Mouse (Mus musculus) neural tube, embryonic 13.5 days (tissue): ENCODE results near the gene Gm12800. TPM values are rescaled to one million over a fixed set of nuclear protein-coding genes. Genes with fewer than 3 reads are reported as not detected.
"Not testable (repeated sequence)": the region's sequence is repeated elsewhere in the genome, so short reads cannot be mapped to it uniquely, and the experiment has no call there.

Experiments used
- ATAC-seq: fragments of 200-750 bp; cut with Nextera tagmentation; 2 replicates; pipeline ENCODE4 v1.8.0; 2017; ENCODE audit warnings: low read depth, mild to moderate bottlenecking, moderate TSS enrichment, moderate library complexity
- H3K27ac ChIP-seq: fragments of 300-500 bp; sonication (generic); replicated peaks from 2 replicates; pipeline ENCODE4 v1.5.1; 2015; ENCODE audit warnings: moderate library complexity, mild to moderate bottlenecking, inconsistent platforms
- H3K27me3 ChIP-seq: fragments of 300-500 bp; sonication (generic); 2 replicates; pipeline ENCODE4 v1.6.1; 2015; ENCODE audit warnings: mild to moderate bottlenecking, inconsistent platforms
- H3K36me3 ChIP-seq: fragments of 300-500 bp; sonication (generic); 2 replicates; pipeline ENCODE4 v1.6.1; 2015; ENCODE audit warnings: mild to moderate bottlenecking, inconsistent platforms
- H3K4me1 ChIP-seq: fragments of 300-500 bp; sonication (generic); replicated peaks from 2 replicates; pipeline ENCODE4 v1.6.1; 2015; ENCODE audit warnings: inconsistent platforms
- H3K4me2 ChIP-seq: fragments of 300-500 bp; sonication (generic); 2 replicates; pipeline ENCODE4 v1.6.1; 2015; ENCODE audit warnings: inconsistent platforms, mild to moderate bottlenecking, moderate library complexity
- H3K4me3 ChIP-seq: fragments of 300-500 bp; sonication (generic); 2 replicates; pipeline ENCODE4 v1.5.1; 2015; ENCODE audit warnings: mild to moderate bottlenecking, inconsistent platforms
- H3K9ac ChIP-seq: fragments of 300-500 bp; sonication (generic); 2 replicates; pipeline ENCODE4 v1.6.1; 2015; ENCODE audit warnings: moderate library complexity, mild to moderate bottlenecking, inconsistent platforms
- H3K9me3 ChIP-seq: fragments of 300-500 bp; sonication (generic); 2 replicates; pipeline ENCODE4 v1.6.1; 2016; ENCODE audit warnings: inconsistent platforms
- WGBS: fragments of 180-500 bp; shearing (Covaris S2); methylation state at CpG from one replicate; pipeline ENCODE4 v1.1.7; 2015; 5-methylcytosine and 5-hydroxymethylcytosine counted together
- polyA plus RNA-seq: library from polyadenylated mRNA; unstranded; fragments of >200 nt; fragmentation: Nextera tagmentation; extraction: Ambion mirVana; gene quantifications from 2 replicates; pipeline ENCODE4 v1.2.1, GENCODE M21; 2015

Gm12800 gene
- polyA plus RNA-seq, result not detected in 2 replicates

DNA sequence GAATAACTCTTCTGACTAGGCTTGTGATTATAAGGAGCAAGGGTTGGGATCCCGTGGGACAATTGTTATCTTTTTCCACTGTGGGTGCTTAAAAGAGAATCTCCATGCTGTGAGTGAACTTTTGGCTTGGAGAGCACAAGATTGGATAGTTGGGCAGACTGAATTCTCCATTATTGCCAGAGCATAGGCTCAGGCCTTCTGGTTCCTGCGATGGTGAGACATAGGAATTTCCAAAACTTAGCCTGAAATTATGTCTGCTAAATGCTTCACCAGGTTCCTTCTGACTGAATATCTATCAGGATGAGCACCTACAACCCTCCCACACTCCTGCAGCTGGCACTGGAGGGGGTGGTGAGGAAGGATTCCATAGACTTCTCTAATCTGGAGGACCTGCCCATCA is at the start of gene Gm12800:
Gene Gm12800, plus strand, starts transcription at position 301 of the 400 bp plus-strand sequence.
- not testable (repeated sequence) for ATAC-seq, H3K27ac ChIP-seq, H3K9ac ChIP-seq, H3K4me3 ChIP-seq, H3K36me3 ChIP-seq, H3K9me3 ChIP-seq, H3K27me3 ChIP-seq, H3K4me2 ChIP-seq, H3K4me1 ChIP-seq
- 95% methylated on average over 2 of the region's 2 CpGs for WGBS

DNA sequence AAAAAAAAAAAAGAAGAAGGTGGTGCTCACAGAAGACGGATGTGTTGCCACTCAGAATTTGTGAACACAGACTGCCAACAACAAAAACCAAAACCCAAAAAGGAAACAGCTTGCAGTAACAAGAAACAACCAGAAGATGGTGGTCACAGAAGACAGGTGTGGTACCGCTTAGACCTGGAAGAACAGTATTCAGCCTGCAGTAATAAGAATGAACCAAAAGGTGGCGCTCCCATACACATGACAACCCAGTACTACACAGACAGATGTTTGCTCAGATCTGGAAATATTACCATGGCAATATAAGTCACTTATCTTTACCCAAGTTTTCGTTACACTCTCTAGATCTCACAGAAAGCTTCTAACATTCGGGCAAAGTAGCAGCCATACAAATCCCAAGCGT is 48.0 kb upstream of the Gm12800 start:
- Histone ChIP-seq H3K36me3 (no peaks in the 10 kb centered on the region), H3K4me2 (no peak overlapping the region), H3K27me3 (no peaks in the 10 kb centered on the region), H3K4me1 (no peaks in the 10 kb centered on the region), H3K9me3 (no peaks in the 10 kb centered on the region), H3K27ac (no peak overlapping the region), H3K4me3 (no peak overlapping the region), H3K9ac (no peak overlapping the region)
- no peak for ATAC-seq
- WGBS, result 52% methylated on average over 6 of the region's 6 CpGs

DNA sequence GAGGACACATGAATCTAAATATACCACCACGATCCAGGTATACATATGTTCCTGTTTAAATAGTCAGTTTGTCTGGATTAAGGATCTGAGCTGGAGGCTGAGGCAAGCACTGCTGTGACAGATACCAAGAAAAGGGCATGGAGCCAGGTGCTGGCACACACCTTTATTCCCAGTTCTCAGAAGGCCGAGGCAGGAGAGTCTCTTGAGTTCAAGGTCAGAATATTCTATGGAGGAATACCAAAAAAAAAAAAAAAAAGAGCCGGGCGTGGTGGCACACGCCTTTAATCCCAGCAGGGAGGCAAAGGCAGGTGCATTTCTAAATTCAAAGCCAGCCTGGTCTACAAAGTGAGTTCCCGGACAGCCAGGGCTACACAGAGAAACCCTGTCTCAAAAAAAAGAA is 46.6 kb upstream of the Gm12800 start:
- no peaks in the 10 kb centered on the region for H3K4me1 ChIP-seq
- H3K4me3 ChIP-seq, result no peak overlapping the region
- no peaks in the 10 kb centered on the region for H3K27me3 ChIP-seq
- H3K27ac ChIP-seq, result no peak overlapping the region
- H3K4me2 ChIP-seq, result no peak overlapping the region
- H3K36me3 ChIP-seq, result no peaks in the 10 kb centered on the region
- H3K9me3 ChIP-seq, result no peaks in the 10 kb centered on the region
- ATAC-seq, result no peak
- no peak overlapping the region for H3K9ac ChIP-seq
- 92% methylated on average over 6 of the region's 6 CpGs for WGBS

DNA sequence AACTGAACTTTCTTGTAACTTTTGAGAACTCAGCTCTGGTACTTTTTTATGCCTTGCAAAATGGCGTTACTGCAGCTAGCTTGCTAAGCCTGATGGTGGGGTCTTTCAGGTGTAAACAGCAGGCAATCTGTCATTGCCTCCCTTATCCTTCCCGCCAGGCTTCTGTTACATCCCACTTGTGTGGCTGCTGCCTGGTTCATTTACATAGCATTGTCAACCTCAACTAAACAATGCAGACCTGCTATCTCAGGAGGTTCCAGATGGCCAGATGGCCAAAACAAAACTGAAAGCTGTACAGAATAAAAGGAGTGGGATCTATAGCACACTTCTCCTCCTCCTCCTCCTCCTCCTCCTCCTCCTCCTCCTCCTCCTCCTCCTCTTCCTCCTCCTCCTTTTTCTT is 36.9 kb upstream of the Gm12800 start:
- 65% methylated on average over 2 of the region's 2 CpGs for WGBS
- not testable (repeated sequence) for H3K4me3 ChIP-seq, H3K9ac ChIP-seq, H3K36me3 ChIP-seq, H3K4me1 ChIP-seq, H3K27ac ChIP-seq, H3K9me3 ChIP-seq, H3K27me3 ChIP-seq, H3K4me2 ChIP-seq, ATAC-seq

DNA sequence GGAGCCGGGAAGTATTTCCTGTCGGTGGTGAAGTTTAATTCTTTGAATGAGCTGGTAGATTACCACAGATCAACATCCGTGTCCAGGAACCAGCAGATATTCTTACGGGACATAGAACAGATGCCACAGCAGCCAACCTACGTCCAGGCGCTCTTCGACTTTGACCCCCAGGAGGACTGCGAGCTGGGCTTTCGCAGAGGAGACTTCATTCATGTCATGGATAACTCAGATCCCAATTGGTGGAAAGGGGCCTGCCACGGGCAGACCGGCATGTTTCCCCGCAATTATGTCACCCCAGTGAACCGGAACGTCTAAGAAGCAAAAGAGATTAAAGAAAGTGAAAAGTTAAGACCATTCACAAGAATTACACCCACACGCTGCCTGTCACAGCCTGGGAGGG is 33.2 kb upstream of the Gm12800 start:
- WGBS, result 93% methylated on average over 15 of the region's 15 CpGs
- H3K27ac ChIP-seq, H3K4me1 ChIP-seq, H3K4me3 ChIP-seq, H3K27me3 ChIP-seq, H3K9ac ChIP-seq, H3K9me3 ChIP-seq, ATAC-seq, H3K4me2 ChIP-seq, H3K36me3 ChIP-seq: not testable (repeated sequence)

DNA sequence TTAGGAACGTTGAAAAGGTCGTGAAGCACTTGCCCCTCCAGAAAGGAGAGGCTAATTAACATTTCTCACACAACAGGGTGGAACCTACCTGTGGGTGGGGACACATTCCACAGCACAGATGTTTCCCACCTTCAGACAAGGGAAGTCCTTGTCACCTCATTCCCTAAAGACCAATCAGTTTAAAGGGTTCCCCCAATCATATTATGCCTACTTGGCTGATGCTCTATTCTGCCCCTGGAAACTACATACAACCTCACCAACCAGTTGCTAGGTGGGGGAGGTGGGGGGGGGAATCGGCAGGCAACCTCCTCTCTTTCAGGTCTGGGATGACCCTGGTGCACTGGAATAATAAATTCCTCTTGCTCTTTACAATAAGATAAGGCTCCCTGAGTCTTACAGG is 25.3 kb upstream of the Gm12800 start:
- WGBS, result 46% methylated on average over 3 of the region's 3 CpGs
- H3K27me3 ChIP-seq, result no peaks in the 10 kb centered on the region
- no peak overlapping the region for H3K4me2 ChIP-seq
- H3K4me1 ChIP-seq, result no peaks in the 10 kb centered on the region
- no peaks in the 10 kb centered on the region for H3K9me3 ChIP-seq
- ATAC-seq, result no peak
- no peaks in the 10 kb centered on the region for H3K36me3 ChIP-seq
- H3K9ac ChIP-seq, result no peak overlapping the region
- no peak overlapping the region for H3K27ac ChIP-seq
- H3K4me3 ChIP-seq, result no peak overlapping the region

DNA sequence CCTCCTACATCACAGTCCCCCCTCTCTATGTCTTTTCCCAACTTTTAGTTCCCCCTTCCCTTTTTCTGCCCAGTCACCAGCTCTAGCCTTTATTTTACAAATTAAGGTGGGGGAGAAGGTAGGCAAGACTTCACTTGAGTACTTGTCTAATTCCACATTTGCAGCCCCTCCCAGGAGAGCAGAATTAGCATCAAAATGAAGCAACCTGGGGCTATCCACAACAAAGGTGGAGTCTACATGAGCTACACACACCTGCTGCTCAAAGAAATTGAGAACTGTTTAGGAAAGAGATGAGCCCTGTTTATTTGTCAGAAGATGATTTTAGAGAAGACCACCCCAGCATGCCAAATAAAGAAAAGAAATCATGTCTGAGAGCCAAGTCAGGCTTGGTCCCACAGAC is 19.5 kb upstream of the Gm12800 start:
- H3K27me3 ChIP-seq, result no peaks in the 10 kb centered on the region
- no peaks in the 10 kb centered on the region for H3K9me3 ChIP-seq
- no peaks in the 10 kb centered on the region for H3K4me1 ChIP-seq
- H3K36me3 ChIP-seq, result no peaks in the 10 kb centered on the region
- H3K27ac ChIP-seq, result no peak overlapping the region
- no peak overlapping the region for H3K4me2 ChIP-seq
- no peak overlapping the region for H3K9ac ChIP-seq
- no peak for ATAC-seq
- no peak overlapping the region for H3K4me3 ChIP-seq

DNA sequence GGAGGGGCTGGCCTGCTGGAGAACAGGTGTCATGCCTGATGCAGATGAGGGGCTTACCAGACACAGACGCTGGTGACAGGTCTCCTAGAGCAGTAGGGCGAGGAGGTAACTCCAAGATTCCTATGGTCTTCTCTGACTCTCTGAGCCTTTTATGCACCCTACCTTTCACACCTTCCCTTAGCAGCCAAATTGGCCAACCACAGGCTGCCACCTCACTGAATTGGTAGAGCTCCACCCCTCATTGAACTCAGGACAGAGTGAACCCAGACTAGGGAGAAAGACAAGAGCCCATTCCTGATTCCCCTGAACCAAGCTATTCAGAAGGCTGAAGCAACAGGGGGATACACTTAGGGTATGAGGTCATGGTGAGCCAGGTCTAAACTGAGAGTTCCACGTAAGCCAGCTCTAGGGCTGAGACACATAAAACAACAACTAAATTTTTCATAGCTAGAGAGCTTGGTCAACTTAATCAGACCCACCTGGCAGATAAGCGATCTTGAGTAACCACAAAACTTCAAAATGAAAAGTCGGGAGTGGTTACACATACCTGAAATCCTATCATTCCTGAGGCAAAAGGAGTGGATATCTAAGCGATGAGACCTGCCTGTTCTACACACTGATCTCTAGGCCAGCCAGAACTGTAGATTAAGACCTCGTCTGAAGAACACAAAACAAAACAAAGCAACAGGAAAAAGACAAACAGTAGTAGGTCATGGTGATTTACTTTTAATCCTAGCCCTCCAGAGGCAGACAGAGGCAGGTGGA is 15.1 kb upstream of the Gm12800 start, which contains the start of gene C130073F10Rik:
Gene C130073F10Rik, minus strand, starts transcription at position 134 of the 765 bp plus-strand sequence.
- 88% methylated on average over 7 of the region's 7 CpGs for WGBS
- ATAC-seq, result no peak
- H3K27ac ChIP-seq, result no peak within 1 kb of the TSS
- no peak within 1 kb of the TSS for H3K4me2 ChIP-seq
- no peaks in the 10 kb centered on the region for H3K36me3 ChIP-seq
- no peaks in the 10 kb centered on the region for H3K9me3 ChIP-seq
- no peaks in the 10 kb centered on the region for H3K4me1 ChIP-seq
- no peaks in the 10 kb centered on the region for H3K27me3 ChIP-seq
- no peak within 1 kb of the TSS for H3K4me3 ChIP-seq
- no peak within 1 kb of the TSS for H3K9ac ChIP-seq

DNA sequence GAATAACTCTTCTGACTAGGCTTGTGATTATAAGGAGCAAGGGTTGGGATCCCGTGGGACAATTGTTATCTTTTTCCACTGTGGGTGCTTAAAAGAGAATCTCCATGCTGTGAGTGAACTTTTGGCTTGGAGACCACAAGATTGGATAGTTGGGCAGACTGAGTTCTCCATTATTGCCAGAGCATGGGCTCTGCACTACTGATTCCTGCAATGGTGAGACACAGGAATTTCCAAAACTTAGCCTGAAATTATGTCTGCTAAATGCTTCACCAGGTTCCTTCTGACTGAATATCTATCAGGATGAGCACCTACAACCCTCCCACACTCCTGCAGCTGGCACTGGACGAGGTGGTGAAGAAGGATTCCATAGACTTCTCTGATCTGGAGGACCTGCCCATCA is 31.2 kb downstream of the Gm12800 start, which contains the start of gene Gm12794:
Gene Gm12794, plus strand, starts transcription at position 301 of the 400 bp plus-strand sequence.
- H3K4me3 ChIP-seq, H3K27me3 ChIP-seq, ATAC-seq, H3K4me2 ChIP-seq, H3K36me3 ChIP-seq, H3K4me1 ChIP-seq, H3K27ac ChIP-seq, H3K9me3 ChIP-seq, H3K9ac ChIP-seq: not testable (repeated sequence)
- 88% methylated on average over 2 of the region's 2 CpGs for WGBS

Other genes starting within 250 kb of the Gm12800 start
- 4.9 and 5.8 TPM in 2 replicates for gene Lepr, start 191.7 kb upstream of the Gm12800 start, polyA plus RNA-seq
- gene B020004J07Rik, start 65.1 kb upstream of the Gm12800 start, polyA plus RNA-seq, result not detected in 2 replicates
- gene C130073F10Rik, start 15.3 kb upstream of the Gm12800 start, polyA plus RNA-seq, result not detected in 2 replicates
- gene Gm12794, start 31.3 kb downstream of the Gm12800 start, polyA plus RNA-seq, result not detected in 2 replicates
- not detected in 2 replicates for gene Gm12790, start 71.9 kb downstream of the Gm12800 start, polyA plus RNA-seq
- gene Gm12789, start 77.5 kb downstream of the Gm12800 start, polyA plus RNA-seq, result not detected in 2 replicates
- gene Pde4b, start 178.4 kb downstream of the Gm12800 start, polyA plus RNA-seq, result 21.8 and 25.9 TPM in 2 replicates